Mouse (Mus musculus) left cerebral cortex, adult 18-20 months (tissue): ENCODE data around the gene Lgr4. TPM values are rescaled to one million over a fixed set of nuclear protein-coding genes. Genes with fewer than 3 reads are reported as not detected.

ENCODE experiments used
- DNase-seq, 2 experiments: peaks; one replicate each; pipeline ENCODE4 v3.0.0; 2021 to 2022; ENCODE audit warnings: low spot score in 2 of 2, mixed read lengths in 1 of 2
- total RNA-seq, 2 experiments: library from RNA; stranded (reverse); gene quantifications; 2 replicates each; pipeline ENCODE4 v1.2.3; 2021

Lgr4 gene
- total RNA-seq, 2 experiments from 2014 or later: 24.9 to 26.6 TPM

DNA sequence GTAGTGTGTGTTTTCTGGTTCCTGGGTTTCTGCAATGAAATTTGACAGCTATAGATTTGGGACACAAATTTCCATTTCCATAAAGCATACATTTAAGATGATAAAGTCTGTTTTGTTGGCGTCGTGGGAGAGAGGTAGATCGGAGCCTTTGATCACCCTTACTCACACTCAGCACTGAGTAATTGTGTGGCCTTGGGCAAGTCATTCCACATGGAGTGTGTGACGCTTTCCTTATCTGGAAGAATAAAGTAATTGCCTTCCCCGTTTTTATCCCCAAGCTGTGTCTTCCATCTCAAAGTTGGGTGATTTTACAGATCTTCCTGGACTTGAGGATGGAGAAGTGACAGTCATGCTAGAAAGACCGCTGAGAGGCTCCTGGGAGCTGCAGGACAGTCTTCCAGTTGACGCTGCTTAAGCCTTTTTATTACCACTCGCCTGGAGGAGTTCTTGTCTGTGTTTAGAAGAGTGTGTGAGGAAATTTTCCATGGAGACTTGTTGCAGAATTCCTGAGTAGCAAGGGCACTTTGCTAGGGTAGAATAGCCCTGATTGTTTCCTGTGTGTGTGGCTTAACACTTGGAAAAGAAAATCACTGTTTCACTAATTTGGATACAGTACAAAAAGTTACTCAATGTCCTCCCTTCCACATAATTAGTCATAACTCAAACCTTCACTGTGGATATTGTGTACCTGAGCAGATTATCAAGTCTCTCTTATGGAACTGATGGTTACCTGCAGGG is 4.0 kb downstream of the Lgr4 start:
- no peak for DNase-seq

DNA sequence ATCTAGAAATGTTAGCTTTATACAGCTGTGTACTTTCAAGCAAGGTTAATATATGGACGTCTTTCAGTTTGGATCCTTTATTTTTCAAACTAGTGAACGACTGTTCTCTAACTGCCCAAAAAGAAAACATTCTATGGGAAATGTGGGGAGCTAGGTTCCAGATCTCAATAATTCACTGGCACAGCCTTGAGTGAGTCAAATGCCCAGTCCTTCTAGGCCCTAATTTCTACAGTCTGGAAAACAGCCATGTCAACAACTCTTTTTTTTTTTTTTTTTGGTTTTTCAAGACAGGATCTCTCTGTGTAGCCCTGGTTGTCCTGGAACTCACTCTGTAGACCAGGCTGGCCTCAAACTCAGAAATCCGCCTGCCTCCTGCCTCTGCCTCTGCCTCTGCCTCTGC is 4.9 kb downstream of the Lgr4 start:
- no peak for DNase-seq

DNA sequence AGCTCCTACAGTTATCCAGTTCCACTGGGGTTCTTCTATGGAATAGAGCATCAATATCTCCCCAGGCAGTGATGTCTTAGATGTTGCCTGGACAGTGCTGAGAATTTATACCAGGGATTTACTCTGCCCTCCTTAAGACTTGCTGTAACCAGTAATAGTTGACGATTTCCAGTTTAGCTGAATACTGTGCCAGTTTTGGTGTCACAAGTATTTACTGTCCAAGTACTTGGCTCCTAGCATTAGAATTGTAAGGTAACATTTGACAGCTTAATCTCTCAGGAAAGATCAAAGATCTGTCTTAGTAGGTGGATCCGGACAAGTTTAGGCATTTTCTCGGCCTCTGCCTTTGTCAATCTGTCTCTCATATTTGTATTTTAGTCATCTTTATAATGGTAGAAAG is 5.6 kb downstream of the Lgr4 start:
- DNase-seq: no peak

DNA sequence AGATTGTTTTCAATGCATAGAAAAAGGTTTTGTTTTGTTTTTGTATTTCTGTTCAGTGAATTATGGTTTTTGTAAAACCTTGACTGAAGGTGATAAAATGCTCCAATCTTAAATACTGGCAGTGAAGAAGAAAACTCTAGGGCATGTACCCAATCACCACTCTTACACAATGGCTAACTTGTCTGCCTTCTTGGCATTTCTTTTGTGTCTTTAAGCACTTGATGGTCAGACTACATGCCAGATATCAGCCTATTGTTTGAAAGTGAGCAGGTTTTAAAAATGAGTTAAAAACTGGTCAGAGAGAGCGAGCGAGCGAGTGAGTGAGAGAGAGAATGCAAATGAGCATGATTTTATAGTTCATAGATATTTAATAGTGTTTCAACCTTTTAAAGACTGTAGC is 6.5 kb downstream of the Lgr4 start:
- no peak for DNase-seq

DNA sequence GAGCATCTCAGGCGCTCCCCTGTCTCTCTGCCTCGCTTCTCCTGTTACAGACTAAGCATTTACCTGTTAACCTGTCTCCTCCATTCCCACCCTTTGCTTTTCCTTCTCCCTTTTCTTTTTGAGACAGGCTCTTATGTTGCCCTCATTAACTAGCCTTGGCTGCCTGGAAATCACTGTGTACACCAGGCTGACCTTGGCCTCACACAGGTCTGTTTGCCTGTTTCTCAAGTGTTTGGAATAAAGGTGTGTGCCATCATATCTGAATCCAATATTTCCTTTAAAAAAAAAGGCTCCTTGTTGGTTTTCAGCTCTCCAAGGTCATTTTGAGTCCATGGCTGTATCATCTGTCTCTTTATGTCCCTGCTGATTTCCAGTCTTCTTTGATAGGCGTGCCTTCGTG is 9.5 kb downstream of the Lgr4 start:
- no peak for DNase-seq

DNA sequence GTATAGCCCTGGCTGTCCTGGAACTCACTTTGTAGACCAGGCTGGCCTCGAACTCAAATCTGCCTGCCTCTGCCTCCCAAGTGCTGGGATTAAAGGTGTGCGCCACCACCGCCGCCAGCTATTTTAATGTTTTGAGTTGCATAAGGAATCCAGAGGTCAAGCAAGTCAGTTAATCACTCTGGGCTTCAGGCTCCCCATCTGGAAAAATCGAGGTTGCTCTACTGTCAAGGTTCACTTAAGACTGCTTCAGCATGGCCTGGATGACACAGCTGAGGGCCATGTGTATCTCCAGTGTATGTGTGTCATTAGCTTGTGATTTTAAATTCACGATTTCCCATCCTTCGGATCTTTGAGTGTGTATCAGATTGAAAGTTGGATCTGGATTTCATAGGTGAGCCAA is 10.0 kb downstream of the Lgr4 start:
- DNase-seq: no peak

DNA sequence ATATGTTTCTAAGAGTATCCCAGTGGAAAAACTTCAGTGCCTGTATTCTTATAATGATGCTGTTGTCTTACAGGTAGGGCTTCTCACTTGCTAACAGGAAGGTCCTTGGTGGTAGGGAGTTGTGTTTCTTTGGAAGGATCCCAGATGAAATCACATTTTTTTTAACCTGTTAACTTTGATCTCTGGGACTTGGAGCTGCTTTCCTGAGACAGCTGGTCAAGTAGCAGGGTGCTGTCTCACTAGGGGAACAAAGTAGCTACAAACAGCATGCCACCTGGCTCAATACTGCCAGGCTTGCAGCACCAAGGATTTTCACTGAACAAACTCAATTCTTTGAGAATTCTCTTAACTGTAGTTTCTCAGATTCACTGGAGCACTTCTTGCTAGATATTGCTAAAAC is 10.4 kb downstream of the Lgr4 start:
- no peak for DNase-seq

DNA sequence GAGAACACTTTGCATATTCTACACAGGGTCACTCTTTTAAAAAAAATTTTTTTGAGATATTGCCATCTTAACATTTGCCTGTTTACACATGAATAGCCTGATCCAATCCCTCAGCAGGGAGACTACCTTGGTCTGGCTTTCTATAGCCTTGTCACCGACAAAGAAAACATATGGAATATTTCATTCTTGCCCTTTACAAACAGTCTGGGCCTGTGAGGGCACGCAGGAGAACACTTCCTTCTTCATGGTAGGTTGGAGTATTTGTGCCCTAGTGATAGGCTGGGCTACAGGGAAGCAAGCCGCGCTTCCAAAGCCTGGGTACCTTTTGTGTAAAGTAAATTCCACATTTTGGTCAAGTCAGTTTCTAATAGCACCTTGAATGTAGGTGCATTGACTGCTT is 11.3 kb downstream of the Lgr4 start:
- no peak for DNase-seq

DNA sequence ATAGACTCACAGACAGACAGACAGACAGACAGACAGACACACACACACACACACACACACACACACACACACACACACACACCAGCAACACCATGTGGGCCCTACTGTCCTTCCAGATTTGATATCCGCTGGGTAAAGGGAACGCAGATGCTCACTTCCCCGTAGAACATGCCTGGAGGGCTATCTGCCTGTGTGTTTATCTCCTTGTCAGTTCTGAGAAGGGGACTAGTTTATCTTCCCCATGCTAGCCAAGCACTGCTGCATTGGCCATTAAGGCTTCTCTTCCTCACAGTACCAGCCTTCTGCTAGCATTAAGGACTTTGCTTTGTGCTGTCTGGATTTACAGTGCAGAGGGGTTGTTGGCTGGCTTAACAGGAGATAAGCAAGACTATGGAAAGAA is 11.8 kb downstream of the Lgr4 start:
- no peak for DNase-seq

DNA sequence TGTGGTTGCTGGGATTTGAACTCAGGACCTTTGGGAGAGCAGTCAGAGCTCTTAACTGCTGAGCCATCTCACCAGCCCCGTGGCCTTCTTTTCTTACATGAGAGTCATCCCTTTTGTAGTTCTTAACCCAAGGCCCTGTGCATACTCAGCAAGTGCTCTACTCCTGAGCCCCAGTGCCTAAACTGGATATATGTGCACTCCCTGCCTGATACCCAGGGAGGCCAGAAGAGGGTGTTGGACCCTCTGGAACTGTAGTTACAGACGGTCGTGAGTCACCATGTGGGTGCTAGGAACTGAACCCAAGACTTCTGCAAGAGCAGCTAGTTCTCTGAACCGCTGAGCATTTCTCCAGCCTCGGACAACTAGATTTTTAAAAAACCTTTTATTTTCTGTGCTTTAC is 12.9 kb downstream of the Lgr4 start:
- DNase-seq: no peak

DNA sequence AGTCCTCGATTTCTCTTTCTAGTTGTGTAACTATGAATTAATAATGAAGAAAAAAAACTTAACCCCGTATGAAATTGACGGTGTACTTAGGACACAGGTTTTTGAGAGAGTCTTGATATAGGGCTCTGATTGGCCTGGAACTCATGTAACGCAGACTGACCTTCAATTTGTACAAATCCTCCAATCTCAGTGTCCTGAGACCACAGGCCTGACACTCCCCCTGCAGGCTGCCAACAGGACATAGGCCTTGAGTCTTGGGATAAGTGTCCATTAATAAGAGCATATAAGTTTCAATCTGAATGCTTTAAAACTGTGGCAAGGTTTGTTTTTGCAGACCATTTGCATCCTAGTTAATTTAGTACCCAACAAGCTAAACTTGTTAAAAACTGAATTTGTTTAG is 13.3 kb downstream of the Lgr4 start:
- no peak for DNase-seq

DNA sequence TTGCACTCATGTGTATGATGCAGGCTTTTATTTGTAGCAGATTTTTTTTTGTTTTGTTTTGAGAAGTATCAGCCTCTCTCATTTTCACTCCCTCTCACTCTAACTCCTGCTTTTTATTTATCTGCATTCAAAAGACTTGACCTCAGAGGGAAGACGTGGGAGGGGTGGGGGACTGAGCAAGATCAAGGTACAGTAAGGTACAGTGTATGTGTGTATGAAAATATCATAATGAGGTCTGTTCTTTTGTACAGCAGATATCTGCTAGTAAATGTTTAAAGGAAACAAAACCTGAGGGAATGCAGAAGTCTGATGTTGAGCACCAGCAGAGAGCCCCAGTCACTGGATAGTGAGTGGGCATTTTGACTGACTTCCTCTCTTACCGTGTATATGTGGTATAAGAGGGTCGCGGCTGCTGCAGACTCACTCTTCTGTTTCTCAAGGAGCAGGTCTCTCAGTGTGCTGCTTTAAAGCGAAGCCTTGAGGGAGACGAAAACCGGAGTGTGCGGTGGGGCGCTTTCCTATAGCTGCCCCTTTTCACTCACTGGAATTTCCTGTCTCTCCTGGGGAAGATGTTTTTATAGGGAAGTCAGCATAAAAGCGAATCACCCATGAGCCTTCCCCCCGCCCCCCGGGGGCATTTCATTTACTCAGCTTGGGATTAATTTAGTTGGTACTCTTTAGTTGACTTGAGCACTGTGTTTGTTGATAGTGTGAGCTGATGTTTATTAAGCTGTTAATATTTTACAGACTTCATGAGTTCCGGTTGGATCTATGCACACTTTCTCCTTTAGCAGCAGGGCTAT is 14.7 kb downstream of the Lgr4 start:
- no peak for DNase-seq

DNA sequence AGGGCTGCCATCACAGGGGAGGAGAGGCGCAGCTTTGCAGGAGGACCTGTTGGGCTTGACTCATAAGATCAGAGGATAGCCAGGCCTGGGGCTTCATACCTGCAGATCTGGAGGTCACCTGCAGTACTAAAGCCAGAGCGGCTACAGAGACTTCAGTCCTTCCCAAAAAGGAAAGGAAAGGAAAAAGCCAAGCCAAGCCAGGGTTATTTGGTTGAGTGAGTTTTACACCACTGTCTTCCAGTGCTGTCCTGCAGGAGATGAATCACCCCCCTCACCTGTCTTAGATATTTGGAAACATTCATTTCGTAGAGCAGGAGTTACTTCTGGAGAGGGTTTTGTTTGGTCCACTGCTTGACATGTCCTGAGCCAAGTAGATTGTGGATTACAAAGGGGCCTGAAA is 15.7 kb downstream of the Lgr4 start:
- DNase-seq: no peak

DNA sequence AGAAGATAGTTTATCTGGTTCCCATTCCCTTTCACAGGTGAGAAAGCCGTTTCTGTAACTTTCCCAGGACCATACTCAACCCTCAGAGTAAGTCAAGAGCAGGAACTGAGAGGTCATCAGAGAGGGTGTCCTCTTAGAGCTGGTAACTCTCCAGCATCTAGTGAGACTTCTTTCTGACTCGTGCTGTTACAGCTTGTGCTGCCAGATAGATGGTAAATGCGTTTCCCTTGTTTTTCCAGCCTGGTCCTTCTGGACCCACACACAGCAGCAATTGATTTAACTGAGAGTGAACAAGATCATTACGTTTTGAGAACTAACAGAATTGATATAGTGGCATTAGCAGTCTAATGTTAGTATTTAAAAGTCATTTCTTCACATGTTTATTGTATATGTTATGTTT is 16.6 kb downstream of the Lgr4 start:
- no peak for DNase-seq

DNA sequence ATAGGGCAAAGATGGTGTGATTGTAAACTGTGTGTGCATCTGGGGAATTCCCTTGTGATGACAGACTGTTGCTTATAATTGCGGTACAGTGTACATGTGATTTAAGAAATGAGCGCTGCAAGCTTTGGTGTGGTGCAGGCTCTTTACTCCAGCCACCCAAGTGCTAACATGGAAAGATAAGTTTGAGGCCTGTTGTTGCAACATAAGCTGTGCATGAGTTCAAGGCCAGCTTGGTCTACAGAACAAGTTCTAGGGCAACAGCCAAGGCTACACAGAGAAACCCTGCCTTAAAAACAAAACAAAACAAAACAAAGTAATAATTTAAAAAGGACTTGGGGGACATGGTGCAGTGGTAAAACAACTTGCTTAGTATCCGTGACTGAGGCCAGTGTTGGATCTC is 17.7 kb downstream of the Lgr4 start:
- DNase-seq: no peak

DNA sequence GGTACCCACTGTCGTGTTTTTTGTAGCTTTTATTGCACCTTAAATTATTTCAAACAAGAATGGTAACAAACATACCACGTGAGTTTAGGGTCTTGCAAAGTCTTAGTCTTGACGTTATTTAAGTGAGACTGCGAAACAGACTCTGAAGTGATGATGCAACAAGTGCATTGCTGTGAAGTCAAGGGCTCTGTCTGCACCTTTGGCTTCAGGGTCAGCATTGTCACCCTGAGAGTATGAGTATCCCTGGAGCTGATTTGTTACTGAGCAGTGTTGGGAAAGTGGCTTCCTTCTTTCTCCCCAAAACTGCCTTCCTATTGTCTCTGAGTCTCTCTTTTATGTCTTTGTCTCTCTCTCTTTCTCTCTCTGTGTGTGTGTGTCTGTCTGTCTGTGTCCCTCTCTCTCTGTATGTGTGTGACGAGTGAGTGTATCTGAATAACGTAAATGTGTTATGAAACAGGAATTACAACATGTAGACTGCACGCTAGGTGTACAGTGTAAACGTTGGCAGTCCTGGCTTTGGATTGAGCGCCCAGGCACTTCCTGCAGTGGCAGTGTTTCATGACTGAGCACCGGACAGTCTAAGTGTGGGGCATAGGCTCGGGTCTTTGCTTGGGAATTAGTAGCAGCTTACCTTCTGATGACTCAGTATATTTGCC is 18.4 kb downstream of the Lgr4 start:
- no peak for DNase-seq

DNA sequence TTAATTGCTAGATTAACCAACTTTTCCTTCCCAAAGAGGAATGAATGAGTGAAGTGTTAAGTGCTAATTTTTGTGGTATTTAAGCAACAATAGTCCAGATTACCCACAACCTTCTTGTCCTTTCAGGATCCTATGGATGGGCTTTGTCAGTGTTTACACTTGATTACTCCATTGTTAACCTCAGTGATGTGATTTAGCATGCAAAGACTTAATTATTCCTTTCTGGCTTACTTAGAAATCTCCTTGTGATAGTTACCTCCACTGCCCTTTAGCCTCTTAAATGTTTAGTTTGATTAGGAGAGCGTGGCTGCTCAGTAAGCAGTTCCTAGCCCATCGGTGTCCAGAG is 18.9 kb downstream of the Lgr4 start:
- no peak for DNase-seq

DNA sequence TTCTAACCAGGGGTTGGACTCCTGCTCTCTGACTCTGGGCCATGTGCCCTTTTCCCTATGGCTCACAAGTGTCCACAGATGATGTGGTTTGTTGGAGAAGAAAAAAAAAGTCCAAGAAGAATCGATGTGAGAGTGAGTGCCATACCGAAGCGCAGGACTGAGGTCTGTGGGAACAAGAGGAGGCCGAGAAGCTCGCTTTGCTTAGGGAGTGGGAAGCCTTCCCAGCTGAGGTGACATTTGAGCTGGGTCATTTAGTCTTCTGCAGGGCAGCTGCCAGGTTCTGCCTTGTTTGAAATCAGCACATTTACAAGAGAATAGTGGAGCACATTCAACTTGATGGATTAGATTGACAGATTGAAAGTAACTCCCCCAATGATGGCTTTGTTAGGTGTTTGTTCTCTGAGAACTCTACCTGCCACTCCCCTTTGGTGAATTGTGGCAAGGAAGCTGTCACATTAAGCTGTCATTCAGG is 24.6 kb downstream of the Lgr4 start:
- DNase-seq: no peak

DNA sequence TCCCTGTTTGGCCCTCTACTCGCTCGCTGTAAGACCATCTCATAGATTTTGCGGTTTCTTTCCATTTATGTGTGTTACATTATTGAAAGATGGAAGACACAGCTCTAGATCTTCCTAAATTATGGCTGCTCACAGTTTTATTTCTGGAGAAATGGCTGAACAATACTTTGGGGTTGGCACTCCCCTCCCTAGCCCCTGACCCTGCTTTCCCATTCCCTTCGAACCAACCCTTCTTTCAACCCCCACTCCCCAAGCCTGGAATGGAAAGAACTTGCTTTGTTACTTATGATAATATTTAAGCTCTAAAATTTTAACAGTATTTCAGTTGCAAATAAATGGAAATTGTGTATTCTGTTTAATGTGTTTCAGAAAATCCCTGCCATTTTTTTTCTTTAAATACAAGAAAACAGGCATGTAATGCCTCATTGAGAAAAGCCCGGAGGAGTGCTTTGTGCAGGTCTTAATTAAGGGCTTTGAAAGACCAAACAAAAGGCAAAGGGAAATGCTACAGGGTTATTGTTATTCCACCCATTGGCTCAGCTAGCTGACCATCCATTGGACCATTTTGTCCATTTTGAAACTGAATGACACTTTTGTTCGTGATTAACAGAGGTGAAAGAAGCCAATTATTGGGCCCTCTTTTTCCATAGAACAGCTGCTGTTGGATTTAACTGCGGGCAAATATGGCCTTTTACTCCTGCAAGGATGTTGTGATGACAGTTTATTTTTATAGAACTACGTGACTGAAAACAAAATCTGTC is 25.5 kb downstream of the Lgr4 start:
- DNase-seq: no peak

DNA sequence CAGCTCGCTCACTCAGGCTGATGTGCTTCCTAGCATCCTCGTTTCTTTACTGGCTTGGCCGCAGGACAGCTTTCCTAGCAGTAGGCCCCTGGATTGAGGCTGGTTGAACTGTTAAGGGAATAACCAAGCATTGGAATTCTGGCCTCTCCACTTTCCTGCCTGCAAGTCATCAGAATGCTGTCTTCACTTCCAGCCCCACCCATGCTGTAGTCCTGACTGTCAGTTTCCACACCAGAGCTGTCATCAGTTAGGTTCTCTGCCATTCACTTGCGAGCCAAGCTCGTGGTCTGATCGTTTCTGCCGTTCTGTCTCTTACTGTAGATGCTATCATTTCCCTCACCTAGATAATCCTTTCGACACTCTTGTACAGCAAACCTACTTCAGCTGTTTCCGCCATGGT is 27.5 kb downstream of the Lgr4 start:
- DNase-seq: no peak

DNA sequence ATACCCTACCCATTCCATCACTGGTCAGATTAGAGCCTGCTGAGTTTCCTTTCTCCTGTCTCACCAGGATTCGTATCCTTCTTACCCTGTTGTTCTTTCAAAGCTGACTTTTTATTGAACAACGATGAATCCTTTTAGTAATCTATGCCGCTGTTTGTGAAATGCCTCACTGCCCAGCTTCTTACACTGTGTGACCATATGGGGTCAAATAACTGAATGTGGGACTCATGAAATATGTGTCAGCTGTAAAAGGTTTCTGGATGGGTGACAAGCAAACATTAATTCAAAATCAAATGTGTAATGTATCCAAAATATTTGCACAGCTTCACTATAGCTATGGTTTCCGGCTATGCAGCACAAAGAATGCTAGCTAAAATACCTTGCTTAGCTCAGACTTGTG is 28.1 kb downstream of the Lgr4 start:
- DNase-seq: no peak

DNA sequence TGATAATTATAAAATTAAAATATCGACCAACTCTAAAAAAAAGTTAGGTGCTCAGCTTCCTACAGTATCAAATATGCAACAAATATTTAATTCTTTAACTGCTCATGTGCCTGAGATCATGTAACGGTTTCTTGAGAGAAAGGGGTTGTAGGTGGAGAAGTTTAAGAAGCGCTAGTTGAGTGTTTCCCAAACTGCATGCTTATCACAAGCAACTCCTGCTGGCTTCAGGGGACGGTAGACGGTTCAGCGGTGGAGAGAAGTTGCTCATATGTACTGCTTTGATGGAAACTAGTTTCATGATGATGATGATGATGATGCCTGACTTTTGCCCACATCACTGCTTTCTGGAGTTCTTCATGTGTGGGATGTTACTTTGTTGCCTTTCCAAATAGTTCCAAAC is 29.0 kb downstream of the Lgr4 start:
- DNase-seq: no peak
